Mouse (Mus musculus): ENCODE results near the gene Scaf8.

- TF ChIP-seq POLR2A (IDR thresholded peaks at IDR 0.05; ENCODE audit: insufficient read depth, low read depth, low read length) (no peak), EP300 (IDR thresholded peaks at IDR 0.05; ENCODE audit: insufficient read depth, low read depth, low read length) (no peak), CTCF (IDR thresholded peaks at IDR 0.05) (no peak)
Observed at GRCm38 (mm10) chr17:3214852-3215251, 100.1 kb downstream of the Scaf8 start.

All from heart, adult 2 months (tissue).